Mouse (Mus musculus) midbrain, embryonic 11.5 days (tissue): ENCODE measurements at regions not wholly inside any gene's neighbourhood (a gene's known extent, or its start where the extent isn't known, plus 50 kb on each side); places are given as distances from the start of the nearest gene placed in this dataset.

Experiments used
- ATAC-seq: fragments of 200-750 bp; cut with Nextera tagmentation; 2 replicates; pipeline ENCODE4 v1.8.0; 2017; ENCODE audit warnings: moderate TSS enrichment, moderate library complexity; ENCODE audit not compliant: low FRiP score
- DNase-seq: peaks from one replicate; pipeline ENCODE4 v3.0.0; 2015; ENCODE audit warnings: low spot score; ENCODE audit errors: missing footprints
- H3K27ac ChIP-seq: fragments of 300-500 bp; sonication (generic); 2 replicates; pipeline ENCODE4 v1.5.1; 2014; ENCODE audit warnings: low read depth, low read length
- H3K27me3 ChIP-seq: fragments of 300-500 bp; sonication (generic); 2 replicates; pipeline ENCODE4 v1.6.1; 2014; ENCODE audit warnings: mild to moderate bottlenecking, low read length, moderate library complexity, mixed read lengths; ENCODE audit not compliant: control insufficient read depth, insufficient read depth
- H3K36me3 ChIP-seq: fragments of 300-500 bp; sonication (generic); 2 replicates; pipeline ENCODE4 v1.6.1; 2014; ENCODE audit warnings: mild to moderate bottlenecking, low read length, moderate library complexity, mixed read lengths; ENCODE audit not compliant: control insufficient read depth, insufficient read depth
- H3K4me1 ChIP-seq: fragments of 300-500 bp; sonication (generic); 2 replicates; pipeline ENCODE4 v1.6.1; 2014; ENCODE audit warnings: low read length; ENCODE audit not compliant: control insufficient read depth, insufficient read depth
- H3K4me2 ChIP-seq: fragments of 300-500 bp; sonication (generic); 2 replicates; pipeline ENCODE4 v1.6.1; 2014; ENCODE audit warnings: mild to moderate bottlenecking, moderate library complexity
- H3K4me3 ChIP-seq: fragments of 300-500 bp; sonication (generic); 2 replicates; pipeline ENCODE4 v1.5.1; 2014; ENCODE audit warnings: low read depth, low read length
- H3K9ac ChIP-seq: fragments of 300-500 bp; sonication (generic); 2 replicates; pipeline ENCODE4 v1.6.1; 2014; ENCODE audit warnings: low read length
- H3K9me3 ChIP-seq: fragments of 300-500 bp; sonication (generic); 2 replicates; pipeline ENCODE4 v1.6.1; 2016; ENCODE audit warnings: low read length; ENCODE audit not compliant: control insufficient read depth
- WGBS: fragments of 180-500 bp; shearing (Covaris S2); extraction: QIAGEN DNeasy Blood & Tissue Kit; methylation state at CpG from one replicate; pipeline ENCODE4 v1.1.7; 2014; 5-methylcytosine and 5-hydroxymethylcytosine counted together

GRCm38 (mm10) chr3:43783000-43783588, 1595.1 kb upstream of the Pcdh10 start:
- WGBS = 74% methylated on average over 4 of the region's 4 CpGs

GRCm38 (mm10) chr3:43784170-43784569, 1594.0 kb upstream of the Pcdh10 start:
- Histone ChIP-seq H3K36me3 (no peaks in the 10 kb centered on the region), H3K27me3 (no peaks in the 10 kb centered on the region), H3K4me2 (no peak overlapping the region), H3K4me1 (no peaks in the 10 kb centered on the region), H3K9me3 (no peaks in the 10 kb centered on the region), H3K4me3 (no peak overlapping the region), H3K9ac (no peak overlapping the region), H3K27ac (no peak overlapping the region)
- 91% methylated on average over 2 of the region's 2 CpGs for WGBS
- DNase-seq (no peak), ATAC-seq (no peak)

More at GRCm38 (mm10) chr3:43783000-43783588, 1595.1 kb upstream of the Pcdh10 start:
- no peaks in the 10 kb centered on the region for H3K9me3 ChIP-seq
- no peak overlapping the region for H3K9ac ChIP-seq
- DNase-seq (no peak), ATAC-seq (peak; percentile 73; the same call in 1 of the 2 replicates)
- no peaks in the 10 kb centered on the region for H3K36me3 ChIP-seq
- H3K27me3 ChIP-seq = no peaks in the 10 kb centered on the region
- no peak overlapping the region for H3K4me3 ChIP-seq
- H3K27ac ChIP-seq = no peak overlapping the region
- no peaks in the 10 kb centered on the region for H3K4me1 ChIP-seq
- H3K4me2 ChIP-seq = no peak overlapping the region
